Mouse (Mus musculus) retina, postnatal 1 day (tissue): ENCODE results near the gene Ptprm.

Experiments used
- DNase-seq: peaks from one replicate; pipeline ENCODE4 v3.0.0-alpha.2; 2012

Gene Ptprm

GRCm38 (mm10) chr17:66761326-66762296 lies 592.6 kb downstream of the Ptprm start:
- peak; percentile 57 for DNase-seq

DNA sequence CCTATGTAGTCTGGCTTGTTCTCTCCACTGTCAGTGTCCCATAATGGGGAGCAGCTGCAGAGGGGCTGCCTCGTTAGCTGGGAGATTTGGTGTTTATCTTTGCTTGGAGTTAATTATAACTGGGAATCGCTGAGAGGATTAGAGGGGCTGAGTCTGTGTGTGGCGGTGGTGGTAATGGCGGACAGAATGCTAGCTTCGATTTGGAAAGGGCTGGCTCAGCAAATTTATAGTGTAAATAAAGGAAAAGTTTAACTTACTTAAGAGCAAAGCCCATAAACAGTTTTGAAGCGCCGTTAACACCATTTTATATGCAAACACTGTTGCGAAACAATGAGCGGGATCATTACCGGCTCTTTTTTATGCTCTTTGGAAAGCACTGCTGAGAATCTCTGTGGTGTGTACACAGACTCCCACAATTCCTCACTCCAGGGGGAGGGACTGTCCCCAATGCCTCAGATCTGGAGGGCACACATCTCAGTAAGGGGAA lies 597.2 kb downstream of the Ptprm start:
- DNase-seq, result peak; percentile 86

- DNase-seq, result peak; percentile 34
These were observed 597.8 kb downstream of the Ptprm start for GRCm38 (mm10) chr17:66756500-66756899.

DNA sequence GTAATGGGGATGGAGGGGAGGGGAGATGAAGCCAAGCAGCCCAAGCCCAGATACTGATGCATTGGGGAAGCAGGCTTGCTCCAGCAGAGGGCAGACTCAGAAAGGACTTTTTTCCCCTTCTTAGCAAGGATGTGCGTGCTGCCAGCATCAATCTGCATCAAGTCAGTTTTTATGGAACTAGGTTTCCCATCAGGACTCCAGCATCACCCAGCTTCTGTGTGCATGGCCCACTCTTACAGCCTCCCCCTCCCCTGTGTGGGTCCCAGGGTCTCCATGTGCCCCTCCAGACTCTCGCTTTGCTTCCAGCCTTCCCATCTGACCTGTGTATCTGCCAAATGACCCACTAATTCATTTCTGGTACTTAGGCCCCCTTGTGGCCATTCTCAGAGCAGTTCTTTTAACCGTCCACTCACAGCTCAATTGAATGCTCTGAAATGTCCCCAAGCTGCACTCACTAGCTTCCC lies 599.0 kb downstream of the Ptprm start:
- peak; percentile 89 for DNase-seq

DNA sequence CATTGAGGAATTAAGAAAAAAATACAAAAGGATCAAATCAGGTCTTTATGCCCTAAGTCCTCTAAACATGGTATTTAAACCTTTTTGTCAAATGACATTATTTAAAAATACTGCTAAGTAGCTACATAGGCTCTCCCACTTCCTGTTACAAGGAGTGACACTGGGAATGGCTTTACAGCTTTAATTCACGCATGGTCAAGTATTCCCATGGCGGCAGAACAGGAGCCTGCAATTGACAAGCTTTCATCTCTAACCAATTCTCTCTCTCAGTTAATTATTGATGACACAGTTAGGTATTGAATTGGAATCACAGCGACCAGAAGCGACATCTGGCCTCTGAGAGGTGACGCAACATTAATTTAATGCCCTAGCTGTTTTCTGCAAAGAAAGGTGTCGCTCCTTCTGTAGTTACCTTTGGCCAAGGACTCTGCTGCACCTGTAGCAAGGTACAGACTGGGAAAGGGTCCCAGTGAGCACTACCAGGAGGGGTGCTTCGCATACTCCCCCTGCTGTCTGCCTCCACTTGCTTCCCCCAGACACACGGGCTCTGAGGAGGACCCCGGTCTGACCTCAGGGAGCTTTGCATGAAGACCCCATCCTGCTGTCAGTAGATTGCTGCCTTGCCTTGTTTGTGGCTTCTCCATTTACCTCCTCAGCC lies 599.9 kb downstream of the Ptprm start:
- DNase-seq, result no peak

DNA sequence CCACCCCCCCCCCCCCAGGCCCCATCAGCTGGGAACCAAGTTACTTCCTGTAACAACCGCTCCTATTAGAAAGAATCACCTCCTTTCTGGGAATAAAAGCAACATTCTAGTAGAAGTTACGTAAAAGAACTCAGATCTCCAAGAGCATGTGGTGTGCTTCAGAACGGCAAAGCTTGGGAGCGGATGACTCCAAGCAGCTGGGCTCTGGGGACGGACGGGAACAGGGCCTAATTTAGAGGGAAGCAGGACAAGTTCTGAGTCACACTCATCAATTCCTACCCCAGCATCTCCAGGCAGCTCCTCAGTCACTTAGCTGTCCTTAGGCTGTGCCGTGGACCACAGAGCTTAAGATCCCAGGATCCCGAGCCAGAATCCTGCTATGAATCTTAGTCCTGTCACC lies 602.5 kb downstream of the Ptprm start:
- DNase-seq, result no peak

- no peak for DNase-seq
These were observed 603.6 kb downstream of the Ptprm start for GRCm38 (mm10) chr17:66750481-66751206.

DNA sequence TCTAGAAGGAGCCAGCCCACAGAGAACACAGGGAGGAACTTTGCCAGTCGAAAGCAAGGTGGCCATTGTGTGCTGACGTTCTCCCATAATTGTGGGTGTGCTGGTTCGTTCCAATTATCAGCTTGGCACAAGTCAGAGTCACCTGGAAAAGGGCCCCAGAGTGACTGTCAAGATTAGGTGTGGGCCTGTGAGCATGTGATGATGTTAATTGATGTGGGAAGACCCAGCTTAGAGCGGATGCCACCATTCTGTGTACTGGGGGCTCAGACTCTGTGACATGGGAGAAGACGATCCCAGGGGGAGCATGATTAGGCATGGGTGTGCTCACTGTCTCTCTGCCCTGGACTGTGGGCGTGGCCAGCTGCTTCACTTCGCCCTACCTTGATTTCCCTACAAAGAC lies 604.3 kb downstream of the Ptprm start:
- DNase-seq, result no peak

DNA sequence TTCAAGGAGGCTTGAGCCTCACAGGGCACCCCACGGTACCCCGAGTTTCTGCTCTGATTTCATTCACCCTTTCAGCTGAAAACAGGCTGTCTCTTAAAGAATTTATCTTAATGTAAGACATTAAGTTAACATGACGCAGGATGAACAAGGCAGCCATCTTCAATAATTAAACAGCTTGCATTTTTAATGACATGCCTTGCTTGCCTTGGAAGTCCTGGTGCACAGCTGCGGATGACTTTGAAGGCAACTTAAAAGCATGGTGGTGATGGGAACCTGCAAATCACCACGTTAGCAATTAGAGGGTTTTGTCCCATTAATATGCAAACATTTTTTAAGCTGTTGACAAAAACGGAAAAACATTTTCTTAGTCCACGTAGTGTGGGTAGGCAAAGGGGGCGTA lies 607.8 kb downstream of the Ptprm start:
- peak; percentile 46 for DNase-seq

DNA sequence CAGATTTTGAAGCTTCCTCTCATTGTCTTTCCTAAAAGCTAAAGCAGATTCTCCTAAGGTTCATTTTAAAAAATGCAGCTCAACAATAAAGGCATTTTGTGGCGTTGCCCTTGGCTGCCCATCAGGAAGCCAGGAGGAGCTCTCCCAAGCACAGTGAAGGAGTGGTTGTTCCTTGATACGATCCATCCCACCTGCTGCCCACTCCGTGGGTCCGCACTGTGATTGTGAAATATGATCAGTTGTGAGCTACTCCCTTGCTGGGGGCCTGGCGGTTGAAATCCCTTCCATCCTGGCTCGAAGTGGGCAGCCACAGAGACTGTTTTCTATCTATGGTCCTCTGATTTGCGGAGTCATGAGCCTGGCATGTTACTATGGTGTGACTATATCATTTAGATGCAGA lies 610.9 kb downstream of the Ptprm start:
- no peak for DNase-seq

DNA sequence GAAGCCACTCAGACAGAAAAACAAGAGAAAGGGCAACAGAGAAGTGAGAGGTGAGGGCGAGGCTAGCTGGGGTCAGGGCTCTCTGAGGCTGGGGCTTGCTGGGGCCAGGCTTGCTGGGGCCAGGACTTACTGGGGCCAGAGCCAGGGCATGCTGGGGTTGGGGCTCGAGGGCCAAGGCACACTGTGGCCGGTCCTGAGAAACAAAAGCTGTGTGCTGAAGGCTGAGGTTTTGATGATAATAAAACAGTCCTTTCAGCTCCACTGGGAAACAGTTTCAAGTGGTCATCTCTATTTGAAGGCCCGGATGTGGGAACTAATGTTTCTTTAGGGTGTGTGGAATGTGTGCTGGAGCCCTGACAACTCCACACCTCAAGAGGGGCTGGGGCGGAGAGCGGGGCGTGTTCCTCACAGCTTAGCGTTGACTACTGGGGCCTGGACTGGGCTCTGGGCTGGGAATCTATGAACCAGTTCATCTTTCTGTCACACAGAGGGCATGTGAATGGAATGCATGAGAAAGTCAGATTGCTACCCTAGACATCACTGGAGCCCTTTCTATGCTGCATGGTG lies 615.4 kb downstream of the Ptprm start:
- no peak for DNase-seq

DNA sequence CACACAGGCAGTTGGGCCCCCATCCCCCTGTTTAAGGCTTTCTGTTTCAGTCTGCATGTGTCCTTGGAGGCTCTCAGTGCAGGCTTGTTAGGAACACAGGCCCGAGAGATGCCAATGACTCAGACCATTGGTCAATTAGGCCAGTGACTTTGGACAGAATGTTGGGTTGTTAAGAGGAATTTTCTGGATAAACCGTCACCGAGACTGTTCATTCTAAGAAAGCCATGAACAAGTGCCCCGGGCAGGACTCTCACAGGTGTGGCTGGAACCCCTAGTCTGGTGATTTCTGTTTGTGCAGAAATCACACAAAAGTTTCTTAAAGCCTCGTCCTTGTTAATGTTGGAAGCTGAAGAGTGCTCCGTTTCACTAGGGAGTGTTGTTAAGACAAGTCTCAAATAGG lies 615.9 kb downstream of the Ptprm start:
- DNase-seq, result peak; percentile 38

GRCm38 (mm10) chr17:66736450-66736849 lies 617.8 kb downstream of the Ptprm start:
- no peak for DNase-seq

DNA sequence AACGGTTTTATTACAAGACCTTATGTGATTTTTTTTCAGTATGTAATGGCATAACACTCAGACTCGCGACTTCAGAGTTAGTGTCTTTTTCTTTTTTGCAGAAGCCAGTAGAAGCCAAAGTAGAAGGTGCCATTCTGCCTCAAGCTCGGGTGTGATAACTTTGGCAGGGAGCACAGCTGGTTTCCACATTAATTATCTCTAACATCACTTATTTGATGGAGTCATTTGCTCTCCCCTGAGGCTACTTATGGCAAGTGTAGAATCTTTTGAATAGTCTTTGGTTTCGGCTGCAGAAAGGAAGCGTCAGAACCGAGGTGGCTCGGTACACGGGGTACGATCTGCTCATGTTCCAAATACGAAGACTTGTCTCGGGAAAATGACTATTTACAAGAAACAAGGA lies 620.7 kb downstream of the Ptprm start:
- DNase-seq, result no peak

GRCm38 (mm10) chr17:66729979-66730378 lies 624.3 kb downstream of the Ptprm start:
- peak; percentile 18 for DNase-seq

DNA sequence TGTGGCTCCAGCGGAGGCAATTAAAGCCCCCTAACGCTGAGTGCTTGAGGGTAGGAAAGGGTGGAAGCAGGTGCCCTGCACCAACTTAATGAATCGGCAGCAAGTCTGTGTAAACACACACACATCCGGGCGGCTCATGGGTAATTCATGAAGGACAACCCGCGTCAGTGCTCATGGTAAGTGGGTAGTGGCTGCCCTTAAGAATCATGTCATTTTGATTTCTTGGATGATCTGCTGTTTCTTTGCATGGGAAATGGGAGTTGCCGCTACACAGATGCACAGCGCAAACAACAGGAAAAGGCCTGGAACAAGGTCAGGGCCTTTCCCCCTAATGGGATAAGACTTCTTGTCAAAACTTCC lies 633.3 kb downstream of the Ptprm start:
- DNase-seq, result peak; percentile 54

DNA sequence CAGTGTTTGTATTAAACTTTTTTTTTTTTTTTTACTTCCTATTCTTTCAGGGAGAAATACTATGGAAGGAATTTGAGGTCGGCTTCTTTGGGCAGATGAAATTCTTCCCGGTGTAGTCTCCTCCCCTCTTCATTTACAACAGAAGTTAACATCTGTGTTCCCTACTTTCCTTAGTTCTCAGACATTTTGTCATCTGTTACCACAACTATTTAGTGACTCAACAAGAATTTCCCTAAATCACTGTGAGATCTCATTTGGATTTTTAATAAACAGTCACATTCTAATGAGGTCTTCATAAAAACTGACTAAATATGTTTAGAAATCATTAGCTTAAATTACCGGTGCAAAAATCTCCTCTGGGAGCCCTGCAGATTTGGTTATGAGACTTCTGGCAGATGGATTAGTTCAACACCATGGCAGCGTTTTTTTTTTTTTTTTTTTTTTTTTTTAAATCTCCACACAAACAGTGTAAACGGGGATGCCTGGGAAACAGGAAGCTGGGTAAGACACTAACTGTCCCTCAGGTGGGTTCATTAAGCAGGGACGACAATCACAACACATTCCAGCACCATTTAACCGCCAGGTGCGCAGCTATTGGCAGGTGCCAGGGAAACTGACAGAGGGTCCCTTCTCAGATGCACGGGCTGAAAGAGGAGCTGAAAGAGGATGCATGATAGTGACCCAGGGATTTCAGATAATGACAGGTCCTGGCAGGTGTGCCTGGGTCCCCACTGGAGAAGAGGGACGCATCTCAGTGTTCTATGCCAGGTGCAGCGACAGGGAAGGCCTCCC lies 633.9 kb downstream of the Ptprm start:
- DNase-seq, result peak; percentile 15

DNA sequence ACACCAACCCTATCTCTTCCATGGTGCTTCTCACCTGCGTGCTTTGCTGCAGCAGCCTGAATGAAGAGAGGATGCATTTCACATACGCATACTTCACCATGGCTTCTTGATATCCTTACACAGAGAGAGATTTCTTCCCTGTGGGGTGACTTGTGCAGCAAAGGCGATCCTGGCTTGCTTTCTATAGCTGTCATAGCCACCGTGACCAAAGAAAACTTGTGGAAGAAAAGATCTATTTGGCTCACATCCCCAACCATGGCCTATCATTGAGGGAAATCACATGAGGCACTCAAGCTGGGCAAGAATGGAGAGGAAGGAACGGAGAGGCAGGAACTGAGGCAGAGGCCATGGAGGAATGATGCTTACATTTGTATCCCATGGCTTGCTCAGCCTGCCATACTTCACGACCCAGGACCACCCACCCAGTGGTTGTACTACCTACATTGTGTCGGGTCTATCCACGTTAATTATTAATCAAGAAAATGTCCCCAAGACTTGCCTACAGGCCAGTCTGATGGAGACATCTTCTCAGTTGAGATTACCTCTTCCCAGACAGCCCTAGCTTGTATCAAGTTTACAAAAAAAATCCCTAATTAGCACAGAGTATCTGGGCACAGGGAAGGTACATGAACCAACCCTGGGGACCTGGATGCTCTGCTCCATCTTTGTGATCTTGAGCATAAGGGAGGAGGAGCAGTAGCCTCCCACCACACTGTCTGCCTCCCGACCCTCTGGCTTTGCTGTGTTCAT lies 641.6 kb downstream of the Ptprm start:
- no peak for DNase-seq

- DNase-seq, result no peak
These were observed 642.8 kb downstream of the Ptprm start for GRCm38 (mm10) chr17:66711221-66712016.

GRCm38 (mm10) chr17:66710568-66710967 lies 643.7 kb downstream of the Ptprm start:
- no peak for DNase-seq
